Mouse (Mus musculus) heart, embryonic 14.5 days (tissue): ENCODE results near the gene A930004D18Rik. TPM values are rescaled to one million over a fixed set of nuclear protein-coding genes. Genes with fewer than 3 reads are reported as not detected.

Experiments
- ATAC-seq: fragments of 200-750 bp; cut with Nextera tagmentation; 2 replicates; pipeline ENCODE4 v1.8.0; 2017; ENCODE audit warnings: low read depth, moderate TSS enrichment; ENCODE audit not compliant: insufficient number of reproducible peaks, insufficient read depth, low FRiP score
- H3K27ac ChIP-seq, 2 experiments: fragments of 200-500 bp in 1 of 2; fragments of 300-500 bp in 1 of 2; sonication (generic) in 1 of 2; replicated peaks in 1 of 2; 2 replicates each; pipeline ENCODE4 v1.5.1; 2012 to 2014; ENCODE audit warnings: low read depth in 2 of 2, low read length in 2 of 2, control low read depth in 1 of 2, mild to moderate bottlenecking in 1 of 2, mixed read lengths in 1 of 2; ENCODE audit not compliant: control insufficient read depth in 1 of 2, insufficient read depth in 1 of 2
- H3K27me3 ChIP-seq: fragments of 300-500 bp; sonication (generic); 2 replicates; pipeline ENCODE4 v1.6.1; 2014; ENCODE audit warnings: mild to moderate bottlenecking, low read length, control low read depth; ENCODE audit not compliant: control insufficient read depth, insufficient read depth
- H3K36me3 ChIP-seq: fragments of 300-500 bp; sonication (generic); 2 replicates; pipeline ENCODE4 v1.6.1; 2014; ENCODE audit warnings: mild to moderate bottlenecking, control low read depth, low read length, mixed read lengths; ENCODE audit not compliant: control insufficient read depth, insufficient read depth
- H3K4me1 ChIP-seq, 2 experiments: fragments of 200-500 bp in 1 of 2; fragments of 300-500 bp in 1 of 2; sonication (generic) in 1 of 2; 2 replicates each; pipeline ENCODE4 v1.6.1; 2012 to 2014; ENCODE audit warnings: low read length in 2 of 2, control low read depth in 1 of 2, mixed read lengths in 1 of 2; ENCODE audit not compliant: control insufficient read depth in 2 of 2, insufficient read depth in 2 of 2
- H3K4me2 ChIP-seq: fragments of 300-500 bp; sonication (generic); 2 replicates; pipeline ENCODE4 v1.6.1; 2014; ENCODE audit warnings: mild to moderate bottlenecking, low read length
- H3K4me3 ChIP-seq, 2 experiments: fragments of 200-500 bp in 1 of 2; fragments of 300-500 bp in 1 of 2; sonication (generic) in 1 of 2; 2 replicates each; pipeline ENCODE4 v1.5.1; 2012 to 2014; ENCODE audit warnings: low read length in 2 of 2, mild to moderate bottlenecking in 2 of 2, control low read depth in 1 of 2, low read depth in 1 of 2, moderate library complexity in 1 of 2; ENCODE audit not compliant: control insufficient read depth in 1 of 2, insufficient read depth in 1 of 2
- H3K9ac ChIP-seq: fragments of 300-500 bp; sonication (generic); 2 replicates; pipeline ENCODE4 v1.6.1; 2014; ENCODE audit warnings: mild to moderate bottlenecking, low read length
- H3K9me3 ChIP-seq: fragments of 300-500 bp; sonication (generic); 2 replicates; pipeline ENCODE4 v1.6.1; 2016; ENCODE audit warnings: low read length, control low read depth; ENCODE audit not compliant: control insufficient read depth
- WGBS: fragments of 180-500 bp; shearing (Covaris S2); extraction: QIAGEN DNeasy Blood & Tissue Kit; methylation state at CpG from one replicate; pipeline ENCODE4 v1.1.7; 2014; 5-methylcytosine and 5-hydroxymethylcytosine counted together
- polyA plus RNA-seq: library from polyadenylated mRNA; unstranded; fragments of >200 nt; fragmentation: Nextera tagmentation; extraction: Ambion mirVana; gene quantifications from 2 replicates; pipeline ENCODE4 v1.2.1, GENCODE M21; 2014

A930004D18Rik gene
- polyA plus RNA-seq, 1 experiment from 2014 or later = 5.8 TPM

DNA sequence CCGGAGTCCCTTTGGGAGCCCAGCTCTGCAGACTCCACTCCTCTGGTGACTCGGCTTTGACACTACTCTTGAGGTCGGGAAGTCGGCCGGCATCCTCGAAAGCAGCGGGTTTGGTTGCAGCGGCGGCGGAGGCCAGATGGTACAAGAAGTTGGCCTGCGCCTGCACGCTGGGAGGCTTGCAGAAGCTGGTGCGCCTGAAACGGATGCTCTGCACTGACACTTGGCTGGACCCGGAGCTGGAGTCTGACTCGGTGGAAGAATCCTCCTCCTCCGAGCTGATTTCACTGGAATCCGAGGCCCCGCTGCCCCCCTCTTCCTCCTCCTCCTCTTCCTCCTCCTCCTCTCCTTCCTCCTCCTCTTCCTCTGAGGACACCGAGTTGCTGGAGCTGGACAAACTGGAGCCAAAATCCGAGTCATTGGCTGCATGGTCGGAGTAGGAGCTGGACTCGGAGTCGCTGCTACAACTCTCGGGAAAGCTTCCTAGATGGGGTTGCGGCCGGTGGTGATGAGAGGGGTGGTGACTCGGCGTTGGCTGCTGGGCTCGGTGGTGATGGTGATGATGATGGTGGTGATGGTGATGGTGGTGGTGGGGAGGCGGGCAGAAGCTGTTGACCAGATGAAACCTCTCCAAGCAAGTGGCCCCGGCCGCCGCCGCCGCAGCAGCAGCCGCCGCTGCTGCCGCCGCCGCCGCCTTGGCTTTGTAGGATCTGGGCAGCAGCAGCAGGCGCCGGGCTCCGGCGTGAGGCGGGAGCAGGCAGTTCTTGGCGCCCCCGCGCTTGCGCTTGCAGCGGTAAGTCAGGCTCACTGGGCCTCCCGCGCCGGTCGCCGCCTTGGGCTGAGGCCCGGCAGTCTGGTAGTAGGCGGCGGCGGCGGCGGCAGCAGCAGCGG is 9.5 kb upstream of the A930004D18Rik start:
- under 1% methylated on average over 64 of the region's 64 CpGs for WGBS
- peak overlapping the region; percentile 80 to 89 for H3K4me3 ChIP-seq
- H3K9ac ChIP-seq = peak overlapping the region; percentile 99
- H3K27me3 ChIP-seq = no peaks in the 10 kb centered on the region
- peak overlapping the region; percentile 94 for H3K4me2 ChIP-seq
- ATAC-seq = peak; percentile 42; the same call in 1 of the 2 replicates
- H3K27ac ChIP-seq = peak overlapping the region; percentile 97 to 99
- peaks cover 7 to 30% of the 10 kb centered on the region in 2 experiments; a peak in 3 of 4 replicates for H3K4me1 ChIP-seq
- no peaks in the 10 kb centered on the region for H3K36me3 ChIP-seq
- no peaks in the 10 kb centered on the region for H3K9me3 ChIP-seq

GRCm38 (mm10) chr2:18046186-18046585 is 8.6 kb upstream of the A930004D18Rik start:
- Histone ChIP-seq H3K4me1 (peaks cover 10 to 37% of the 10 kb centered on the region in 2 experiments), H3K9me3 (no peaks in the 10 kb centered on the region), H3K36me3 (no peaks in the 10 kb centered on the region), H3K4me3 (peak overlapping the region; percentile 80 to 89), H3K27me3 (no peaks in the 10 kb centered on the region), H3K4me2 (peak overlapping the region; percentile 94), H3K27ac (peak overlapping the region; percentile 97 to 99), H3K9ac (peak overlapping the region; percentile 99)
- ATAC-seq = no peak
- 2% methylated on average over 4 of the region's 4 CpGs for WGBS

GRCm38 (mm10) chr2:18045781-18046181 is 8.2 kb upstream of the A930004D18Rik start:
- Histone ChIP-seq H3K4me3 (peak overlapping the region; percentile 80 to 89), H3K9me3 (no peaks in the 10 kb centered on the region), H3K36me3 (no peaks in the 10 kb centered on the region), H3K9ac (peak overlapping the region; percentile 99), H3K4me2 (peak overlapping the region; percentile 94), H3K27me3 (no peaks in the 10 kb centered on the region), H3K27ac (peak overlapping the region; percentile 97 to 99), H3K4me1 (peaks cover 14 to 41% of the 10 kb centered on the region in 2 experiments)
- WGBS = 17% methylated on average over 6 of the region's 6 CpGs
- no peak for ATAC-seq

- Histone ChIP-seq H3K36me3 (no peaks in the 10 kb centered on the region), H3K4me3 (peak overlapping the region; percentile 80 to 89; a peak in 3 of 4 replicates), H3K9ac (peak overlapping the region; percentile 99), H3K27ac (peak overlapping the region; percentile 97 to 99), H3K4me2 (peak overlapping the region; percentile 94), H3K4me1 (peaks cover 19 to 42% of the 10 kb centered on the region in 2 experiments), H3K27me3 (no peaks in the 10 kb centered on the region), H3K9me3 (no peaks in the 10 kb centered on the region)
- WGBS = 18% methylated on average over 7 of the region's 7 CpGs
- no peak for ATAC-seq
Observed at GRCm38 (mm10) chr2:18045143-18045780, 7.7 kb upstream of the A930004D18Rik start.

GRCm38 (mm10) chr2:18041199-18041885 is 3.8 kb upstream of the A930004D18Rik start:
- 0 out of 4 replicates have a peak overlapping the region, but pooled peaks of 1 of the 2 experiments have one; percentile 0 for H3K4me3 ChIP-seq
- 18% methylated on average over 14 of the region's 14 CpGs for WGBS
- H3K4me1 ChIP-seq = peaks cover 32 to 57% of the 10 kb centered on the region in 2 experiments

DNA sequence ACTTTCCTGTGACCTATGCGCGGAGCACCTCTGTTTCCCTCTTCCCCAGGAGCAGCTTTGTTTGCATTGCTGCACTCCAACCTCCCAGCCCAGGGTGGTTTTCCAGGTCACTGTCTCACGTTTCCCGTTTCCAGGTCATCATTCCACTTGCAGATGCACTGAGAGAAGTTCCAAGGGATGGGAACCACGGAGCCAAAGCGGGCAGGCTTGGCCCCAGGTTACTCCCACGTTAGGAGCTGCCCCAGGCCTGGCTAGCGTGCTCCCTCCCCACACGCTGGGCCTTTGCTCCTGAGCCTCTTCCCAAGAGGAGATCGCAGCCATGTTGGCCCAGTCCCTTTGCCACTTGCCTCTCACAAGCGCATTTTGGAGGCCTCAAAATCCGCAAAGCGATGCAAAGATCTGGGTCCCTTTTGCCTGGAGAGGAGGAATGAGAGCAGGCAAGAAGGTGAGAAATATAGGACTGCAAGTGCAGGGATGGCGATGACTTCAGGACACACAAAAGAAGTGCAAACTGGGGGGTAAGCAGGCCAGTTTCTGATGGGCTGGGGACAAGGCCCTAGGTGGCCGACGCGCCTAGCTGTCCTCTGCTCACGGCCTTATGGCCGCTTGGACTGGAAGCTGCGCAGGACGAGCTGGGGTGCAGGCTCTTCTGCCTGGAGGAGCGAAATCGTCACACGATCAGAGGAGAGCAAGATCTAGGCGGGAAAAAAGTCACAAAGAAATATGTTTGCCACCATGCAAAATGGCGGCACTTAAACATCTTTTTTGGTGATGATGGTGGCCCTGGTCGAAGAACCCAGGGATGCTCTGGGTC is 3.0 kb upstream of the A930004D18Rik start:
- Histone ChIP-seq H3K27me3 (no peaks in the 10 kb centered on the region), H3K4me2 (peak overlapping the region; percentile 64), H3K9me3 (no peaks in the 10 kb centered on the region), H3K36me3 (no peaks in the 10 kb centered on the region), H3K4me1 (peaks cover 32 to 57% of the 10 kb centered on the region in 2 experiments), H3K4me3 (0 out of 4 replicates have a peak overlapping the region, but pooled peaks of 1 of the 2 experiments have one; percentile 27), H3K27ac (peak overlapping the region; percentile 12 to 65; a peak in 2 of 4 replicates), H3K9ac (peak overlapping the region; percentile 80)
- no peak for ATAC-seq
- WGBS = 41% methylated on average over 27 of the region's 27 CpGs

More at GRCm38 (mm10) chr2:18041199-18041885, 3.8 kb upstream of the A930004D18Rik start:
- Histone ChIP-seq H3K9ac (peak overlapping the region; percentile 68), H3K27ac (peak overlapping the region; percentile 12 to 65; a peak in 3 of 4 replicates), H3K9me3 (no peaks in the 10 kb centered on the region), H3K4me2 (peak overlapping the region; percentile 64), H3K36me3 (no peaks in the 10 kb centered on the region), H3K27me3 (no peaks in the 10 kb centered on the region)
- no peak for ATAC-seq
